Mouse (Mus musculus): ENCODE data around the gene Cdc42bpa.
A peak's percentile ranks its signal among the peaks of the same experiment; 100 is the strongest.
"Not testable (repeated sequence)": the region's sequence is repeated elsewhere in the genome, so short reads cannot be mapped to it uniquely, and the experiment has no call there.

Gene Cdc42bpa

DNA sequence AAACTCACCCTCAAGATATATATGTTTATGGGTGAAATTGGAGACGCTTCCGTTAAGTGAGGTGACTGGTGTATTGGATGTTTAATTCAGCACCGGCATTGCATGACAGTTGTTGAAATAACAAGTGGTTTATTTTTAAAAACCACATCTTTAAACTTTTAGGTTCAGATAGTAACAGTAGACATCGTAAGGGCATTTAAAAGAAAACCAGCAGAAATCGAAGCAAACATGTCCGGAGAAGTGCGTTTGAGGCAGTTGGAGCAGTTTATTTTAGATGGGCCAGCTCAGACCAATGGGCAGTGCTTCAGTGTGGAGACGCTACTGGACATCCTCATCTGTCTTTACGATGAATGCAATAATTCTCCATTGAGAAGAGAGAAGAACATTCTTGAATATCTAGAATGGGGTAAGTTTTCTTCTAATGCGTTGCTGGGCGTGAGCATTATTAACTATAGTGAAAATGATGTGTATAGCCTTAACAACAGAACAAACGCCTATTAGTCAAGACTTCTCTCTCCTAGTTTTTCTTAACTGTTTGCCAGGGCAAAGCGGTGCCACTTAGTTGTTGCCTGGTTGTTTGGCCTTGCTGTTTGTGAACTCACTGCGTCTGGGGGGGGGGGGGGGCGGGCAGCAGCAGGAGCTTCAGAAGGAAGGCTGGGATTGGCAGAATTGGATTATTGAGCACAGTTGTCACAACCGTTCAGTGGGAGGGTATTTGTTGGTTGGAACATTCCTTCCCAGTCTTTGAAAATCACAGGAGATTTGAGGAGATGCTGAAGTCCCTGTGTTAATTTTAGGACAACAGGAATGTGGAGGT, 818 bp downstream of the Cdc42bpa start:
- no peak for DNase-seq

DNA sequence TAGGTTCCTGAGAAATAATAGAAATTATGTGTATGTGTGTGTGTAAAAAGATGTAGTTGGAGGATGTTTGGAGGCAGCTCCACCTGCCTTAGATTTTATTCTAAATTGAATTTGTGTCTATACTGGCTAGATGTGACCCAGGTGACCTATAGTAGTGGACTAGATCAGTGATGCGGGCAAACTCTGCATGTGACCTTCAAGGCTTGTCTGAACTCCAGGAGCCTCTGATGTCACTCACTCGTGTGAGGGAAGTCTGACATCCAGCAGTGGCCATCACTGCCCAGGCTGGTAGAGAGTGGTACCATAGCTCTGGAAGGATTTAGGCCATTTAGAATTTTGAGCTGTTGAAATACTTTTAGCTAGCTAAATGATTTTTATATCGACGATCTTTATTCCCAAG, 1.5 kb downstream of the Cdc42bpa start:
- peak in 1 of 2 experiments; percentile 19 for DNase-seq

GRCm38 (mm10) chr1:179969776-179970428, 9.6 kb downstream of the Cdc42bpa start:
- no peak for DNase-seq

GRCm38 (mm10) chr1:179975021-179975420, 14.7 kb downstream of the Cdc42bpa start:
- DNase-seq = no peak

- no peak for DNase-seq
Observed at GRCm38 (mm10) chr1:179975645-179976275, 15.5 kb downstream of the Cdc42bpa start.

DNA sequence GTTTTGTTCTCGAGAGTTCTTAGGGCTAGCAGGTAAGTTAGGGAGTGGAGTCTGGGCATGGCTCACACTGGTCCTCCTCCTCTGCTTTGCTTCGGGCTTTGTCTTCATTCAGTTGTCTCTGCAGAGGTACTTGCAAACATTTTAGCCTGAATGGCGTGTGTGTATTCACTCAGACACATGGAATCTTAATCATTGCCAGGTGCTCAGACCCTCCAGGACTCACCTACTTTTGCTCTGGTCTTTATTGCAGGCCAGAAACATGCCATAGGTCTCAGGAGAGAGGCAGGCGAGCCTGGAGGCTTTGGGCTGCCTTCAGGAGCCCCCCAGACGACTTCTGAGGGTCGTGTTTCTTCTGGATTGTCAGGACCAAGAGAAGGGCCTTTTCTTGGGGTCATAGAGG, 17.2 kb downstream of the Cdc42bpa start:
- DNase-seq = no peak

DNA sequence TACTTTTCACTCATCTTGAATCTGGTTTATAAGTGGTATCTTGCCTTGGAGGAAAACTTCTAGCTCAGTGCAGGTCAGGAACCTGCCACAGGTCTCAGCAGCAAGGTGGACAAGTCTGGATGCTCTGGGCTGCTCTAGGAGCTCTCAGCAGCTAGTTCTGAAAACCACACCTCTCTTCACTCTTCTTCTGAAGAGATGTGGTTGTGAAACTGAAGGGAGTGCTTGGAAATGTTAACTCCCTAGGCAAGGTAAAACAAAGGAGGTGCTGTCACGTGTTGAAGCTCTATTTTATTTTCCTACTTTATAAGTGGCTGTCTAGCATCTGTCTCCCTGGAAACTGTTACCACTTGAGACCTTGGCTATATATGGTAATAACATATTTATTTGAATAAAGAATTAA, 18.5 kb downstream of the Cdc42bpa start:
- DNase-seq = peak in 1 of 2 experiments; percentile 63

- no peak for DNase-seq
Observed at GRCm38 (mm10) chr1:179981680-179982079, 21.4 kb downstream of the Cdc42bpa start.

- DNase-seq = no peak
Observed at GRCm38 (mm10) chr1:179982183-179982582, 21.9 kb downstream of the Cdc42bpa start.

DNA sequence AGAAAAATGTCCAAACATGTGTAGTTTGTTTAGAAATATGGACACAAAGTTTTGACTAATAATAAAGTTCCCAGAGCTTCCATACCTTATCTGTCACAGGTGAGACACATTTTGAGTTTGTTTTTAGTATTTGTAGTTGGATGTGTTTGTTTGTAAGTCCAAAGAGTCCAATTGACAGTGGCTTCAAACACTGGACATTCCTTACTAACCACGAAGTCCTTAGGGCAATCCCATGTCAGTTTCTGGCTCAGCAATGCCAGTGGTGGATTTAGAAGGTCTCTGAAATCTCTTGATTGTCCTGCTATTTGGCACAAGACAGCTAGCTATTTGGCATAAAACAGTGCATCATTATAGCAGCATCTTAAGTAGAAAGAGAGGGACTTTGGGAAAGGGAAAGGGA, 22.7 kb downstream of the Cdc42bpa start:
- no peak for DNase-seq

DNA sequence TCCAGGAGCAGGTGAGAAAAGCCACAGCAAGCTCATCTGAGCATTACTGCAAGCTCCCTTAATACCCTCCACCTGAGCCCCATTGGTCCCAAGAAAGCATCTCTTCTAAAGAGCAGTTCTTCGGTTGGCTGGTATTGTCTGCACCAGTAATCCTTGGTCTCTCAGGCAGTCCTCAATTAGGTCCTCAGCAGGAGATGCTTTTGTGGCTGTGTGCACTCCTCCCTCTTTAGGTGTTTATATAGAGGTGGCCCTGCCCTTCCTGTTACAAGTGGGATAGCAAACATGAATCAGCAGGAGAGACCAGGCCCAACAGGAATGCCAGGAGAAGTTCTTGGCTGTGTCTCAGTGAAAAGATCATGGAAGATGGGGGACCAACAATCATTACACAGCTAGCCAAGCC, 23.9 kb downstream of the Cdc42bpa start:
- peak in 1 of 2 experiments; percentile 15 for DNase-seq

DNA sequence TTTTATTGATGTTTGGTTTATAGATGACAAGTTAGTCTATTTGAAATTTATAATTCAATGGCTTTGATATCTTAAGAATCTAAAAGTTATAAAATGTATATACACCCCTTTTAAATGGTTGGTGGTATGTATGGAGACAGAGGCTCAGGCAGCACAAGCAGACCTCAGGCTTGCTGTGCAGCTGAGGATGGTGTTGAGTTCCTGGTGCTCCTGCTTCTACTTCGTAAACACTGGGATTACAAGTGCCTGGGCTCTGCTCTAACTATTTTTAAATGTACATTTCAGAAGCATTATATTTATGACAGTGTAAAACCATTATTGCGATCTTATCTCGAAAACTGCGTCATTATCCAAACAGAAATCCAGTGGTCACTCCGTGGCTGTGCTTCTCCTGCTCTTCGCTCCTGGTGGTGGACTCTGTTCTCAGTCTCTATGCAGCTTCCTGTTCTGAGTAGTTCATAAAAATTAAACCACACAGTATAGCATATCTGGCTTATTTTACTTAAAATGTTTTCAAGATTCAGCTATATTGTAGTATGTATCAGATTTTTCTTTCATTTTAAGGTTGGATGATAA, 31.5 kb downstream of the Cdc42bpa start:
- DNase-seq = no peak

DNA sequence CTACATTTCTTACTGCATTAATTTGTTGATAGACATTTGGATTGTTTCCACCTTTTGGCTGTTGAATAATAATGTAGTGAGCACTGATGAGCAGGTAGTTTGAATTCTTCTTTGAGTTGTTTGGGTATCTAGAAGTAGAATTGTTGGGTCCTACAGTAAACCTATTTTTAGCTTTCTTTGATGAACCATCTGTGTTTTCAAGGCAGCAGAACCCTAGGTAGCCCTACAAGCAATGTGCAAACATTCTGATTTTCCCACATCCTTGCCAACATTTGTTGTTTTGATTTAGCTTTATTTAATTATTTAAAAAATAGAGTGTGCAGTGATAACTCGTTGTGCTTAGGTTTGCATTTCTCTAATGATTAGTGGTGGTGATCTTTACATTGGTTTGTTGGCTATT, 32.0 kb downstream of the Cdc42bpa start:
- no peak for DNase-seq

DNA sequence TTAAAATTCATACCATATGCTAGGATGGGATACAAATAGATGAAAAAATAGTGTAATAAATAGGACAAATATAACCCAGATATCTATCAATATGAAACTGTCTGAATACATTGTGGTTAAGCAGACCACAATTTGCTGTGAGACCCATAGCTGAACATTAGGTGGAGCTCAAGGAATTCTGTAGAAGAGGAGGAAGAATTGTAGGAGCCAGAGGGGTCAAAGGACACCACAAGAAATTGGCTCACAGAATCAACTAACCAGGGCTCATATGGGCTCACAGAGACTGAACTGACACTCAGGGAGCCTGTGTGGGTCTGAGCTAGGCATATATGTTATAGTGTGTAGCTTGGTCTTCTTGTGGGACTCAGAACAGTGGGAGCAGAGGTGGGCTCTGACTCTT, 47.8 kb downstream of the Cdc42bpa start:
- DNase-seq = no peak

DNA sequence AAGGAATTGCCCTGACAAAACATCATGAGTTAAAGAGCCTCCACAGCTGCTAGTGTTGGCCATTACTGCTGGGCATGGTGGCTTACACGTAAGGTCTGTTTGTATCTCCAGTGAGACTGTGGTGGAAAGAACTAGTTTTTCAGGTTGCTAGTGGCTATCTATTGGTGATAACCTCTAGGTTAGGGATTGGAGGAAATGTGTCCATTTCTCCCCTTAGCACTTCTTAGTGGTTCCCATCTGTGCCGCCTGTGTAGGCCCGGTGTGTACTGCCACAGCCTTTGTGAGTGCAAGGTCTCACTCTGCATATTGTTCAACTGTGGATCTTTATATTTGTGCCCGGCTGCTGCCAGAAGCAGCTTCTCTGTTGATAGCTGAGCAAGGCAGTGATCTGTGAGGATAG, 53.2 kb downstream of the Cdc42bpa start:
- DNase-seq = no peak

- DNase-seq = no peak
Observed at GRCm38 (mm10) chr1:180018218-180018617, 57.9 kb downstream of the Cdc42bpa start.

DNA sequence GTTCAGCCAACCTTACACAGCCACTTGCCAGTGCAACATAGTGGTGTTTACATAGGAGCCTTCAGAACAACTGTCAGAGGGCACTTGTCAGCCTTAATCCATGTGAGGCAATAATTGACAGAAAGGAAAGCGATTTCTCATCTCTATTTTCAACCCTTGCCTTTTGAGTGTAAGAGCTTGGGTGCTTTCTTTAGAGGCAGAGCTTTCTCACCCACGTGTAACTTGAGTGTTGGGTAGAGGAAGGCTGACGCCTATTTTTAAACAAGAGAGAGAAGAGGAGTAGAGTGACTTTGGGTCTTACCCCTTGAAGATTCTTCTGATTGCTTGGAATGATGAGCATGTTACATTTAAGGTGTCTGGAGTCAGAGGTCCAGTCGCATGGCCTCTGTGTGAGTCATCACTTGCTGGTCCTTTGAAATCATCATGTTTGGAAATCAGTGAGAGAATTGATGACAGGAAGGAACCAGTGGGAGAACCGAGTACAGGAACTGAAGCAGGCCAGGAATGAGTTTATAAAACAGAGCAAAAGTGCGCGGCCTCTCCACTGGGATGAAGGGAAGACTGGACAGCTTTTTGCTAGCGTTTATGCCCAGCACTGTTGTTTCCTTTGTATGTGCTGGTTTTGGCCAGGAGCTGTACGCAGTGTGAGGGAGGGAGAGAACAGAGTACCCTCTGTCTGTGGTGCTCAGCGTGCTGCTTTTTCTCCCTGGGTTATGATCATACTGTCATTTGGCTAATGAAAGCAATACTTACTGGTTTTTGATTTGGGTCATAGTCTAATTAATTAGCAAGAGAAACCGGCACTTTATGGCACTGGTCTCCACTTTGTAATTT, 61.4 kb downstream of the Cdc42bpa start:
- DNase-seq = no peak

DNA sequence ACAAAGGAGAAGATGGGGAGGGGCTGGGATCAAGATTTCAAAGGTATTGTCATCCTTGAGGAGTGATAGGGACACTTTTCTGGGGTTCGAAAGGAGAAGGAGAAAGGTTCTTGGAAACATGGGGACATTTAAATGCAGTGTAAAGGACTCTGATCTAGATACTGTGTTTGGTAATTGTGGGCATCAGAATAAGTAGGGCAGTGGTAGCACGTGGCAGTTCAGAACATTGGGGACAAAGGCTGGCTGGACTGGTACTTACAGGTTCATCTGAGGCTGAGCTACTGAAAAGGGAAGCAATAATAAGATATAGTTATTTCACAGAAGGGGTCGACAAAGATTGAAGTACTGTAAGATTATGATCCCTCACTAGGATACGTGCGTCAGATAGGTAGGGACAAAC, 63.2 kb downstream of the Cdc42bpa start:
- no peak for DNase-seq

DNA sequence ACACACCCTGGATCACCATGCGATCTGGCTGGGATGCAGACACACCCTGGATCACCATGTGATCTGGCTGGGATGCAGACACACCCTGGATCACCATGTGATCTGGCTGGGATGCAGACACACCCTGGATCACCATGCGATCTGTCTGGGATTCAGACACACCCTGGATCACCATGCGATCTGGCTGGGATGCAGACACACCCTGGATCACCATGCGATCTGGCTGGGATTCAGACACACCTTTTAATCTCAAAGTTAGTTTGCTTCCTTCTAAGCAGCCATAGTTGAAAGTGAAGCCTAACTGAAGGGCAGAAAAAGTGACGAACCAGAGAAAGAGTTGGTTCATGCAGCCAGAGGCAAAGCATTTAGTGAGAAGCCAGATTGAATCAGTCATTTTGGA, 69.6 kb downstream of the Cdc42bpa start:
- DNase-seq = not testable (repeated sequence)

- DNase-seq = no peak
Observed at GRCm38 (mm10) chr1:180030631-180031365, 70.5 kb downstream of the Cdc42bpa start.

DNA sequence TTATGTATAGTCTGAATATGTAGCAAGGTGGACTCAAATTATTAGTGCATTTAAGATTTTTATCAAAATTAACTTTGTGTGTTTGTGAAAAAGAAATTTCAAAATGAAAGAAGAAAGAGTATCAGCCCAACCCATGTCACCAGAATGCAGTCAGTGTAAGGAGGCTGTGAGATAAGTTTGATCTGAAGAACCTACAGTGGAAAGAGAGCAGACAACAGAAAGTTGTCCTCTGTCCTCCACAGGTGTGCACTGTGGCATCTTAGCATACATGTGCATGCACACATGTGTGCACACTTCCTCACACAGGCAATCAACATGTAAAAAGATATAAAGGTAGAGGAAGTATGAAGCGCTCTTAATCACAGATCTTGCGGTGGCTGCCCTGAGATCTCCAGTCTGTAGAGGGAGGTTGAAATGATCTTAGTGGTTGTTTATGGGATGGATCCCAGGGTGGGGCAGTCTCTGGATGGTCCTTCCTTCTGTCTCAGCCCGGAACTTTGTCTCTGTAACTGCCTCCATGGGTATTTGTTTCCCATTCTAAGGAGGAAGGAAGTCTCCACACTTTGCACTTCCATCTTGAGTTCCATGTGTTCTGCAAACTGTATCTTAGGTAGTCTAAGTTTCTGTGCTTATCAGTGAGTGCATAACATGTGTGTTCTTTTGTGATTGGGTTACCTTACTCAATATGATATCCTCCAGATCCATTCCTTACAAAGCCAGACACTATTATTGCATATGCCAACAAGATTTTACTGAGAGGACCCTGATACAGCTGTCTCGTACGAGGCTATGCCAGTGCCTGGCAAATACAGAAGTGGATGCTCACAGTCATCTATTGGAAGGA, 71.7 kb downstream of the Cdc42bpa start:
- no peak for DNase-seq

Measured in lung, adult 18-20 months (tissue).